Mouse (Mus musculus) forebrain, embryonic 14.5 days (tissue): Measurements from ENCODE around the gene H2-M10.2. TPM values are rescaled to one million over a fixed set of nuclear protein-coding genes. Genes with fewer than 3 reads are reported as not detected.
A peak's percentile ranks its signal among the peaks of the same experiment; 100 is the strongest.

Source experiments
- ATAC-seq: fragments of 200-750 bp; cut with Nextera tagmentation; 2 replicates; pipeline ENCODE4 v1.8.0; 2017; ENCODE audit warnings: mild to moderate bottlenecking, moderate library complexity
- DNase-seq: peaks from one replicate; pipeline ENCODE4 v3.0.0-alpha.2; 2015; ENCODE audit warnings: low spot score
- H3K27ac ChIP-seq: fragments of 300-500 bp; sonication (generic); 2 replicates; pipeline ENCODE4 v1.5.1; 2014; ENCODE audit warnings: low read depth, mild to moderate bottlenecking, control low read depth, low read length, moderate library complexity
- H3K27me3 ChIP-seq: fragments of 300-500 bp; sonication (generic); replicated peaks from 2 replicates; pipeline ENCODE4 v1.6.1; 2014; ENCODE audit warnings: low read length, control low read depth, mixed read lengths; ENCODE audit not compliant: control insufficient read depth, insufficient read depth
- H3K36me3 ChIP-seq: fragments of 300-500 bp; sonication (generic); 2 replicates; pipeline ENCODE4 v1.6.1; 2014; ENCODE audit warnings: low read length, control low read depth; ENCODE audit not compliant: control insufficient read depth, insufficient read depth
- H3K4me1 ChIP-seq: fragments of 300-500 bp; sonication (generic); 2 replicates; pipeline ENCODE4 v1.6.1; 2014; ENCODE audit warnings: antibody characterized with exemption, low read length, control low read depth; ENCODE audit not compliant: control insufficient read depth, insufficient read depth
- H3K4me2 ChIP-seq: fragments of 300-500 bp; sonication (generic); 2 replicates; pipeline ENCODE4 v1.6.1; 2014; ENCODE audit warnings: mild to moderate bottlenecking, control low read depth, low read length
- H3K4me3 ChIP-seq: fragments of 300-500 bp; sonication (generic); 2 replicates; pipeline ENCODE4 v1.5.1; 2014; ENCODE audit warnings: low read depth, low read length, control low read depth
- H3K9ac ChIP-seq: fragments of 300-500 bp; sonication (generic); 2 replicates; pipeline ENCODE4 v1.6.1; 2014; ENCODE audit warnings: mild to moderate bottlenecking, low read length, control low read depth, moderate library complexity
- H3K9me3 ChIP-seq: fragments of 300-500 bp; sonication (generic); replicated peaks from 2 replicates; pipeline ENCODE4 v1.6.1; 2016; ENCODE audit warnings: low read length, control low read depth, mixed read lengths; ENCODE audit not compliant: control insufficient read depth
- WGBS: fragments of 180-500 bp; shearing (Covaris S2); extraction: QIAGEN DNeasy Blood & Tissue Kit; methylation state at CpG from one replicate; pipeline ENCODE4 v1.1.7; 2014; 5-methylcytosine and 5-hydroxymethylcytosine counted together
- polyA plus RNA-seq: library from polyadenylated mRNA; unstranded; fragments of >200 nt; fragmentation: Nextera tagmentation; extraction: Ambion mirVana; gene quantifications from 2 replicates; pipeline ENCODE4 v1.2.1, GENCODE M21; 2014

H2-M10.2 gene
- polyA plus RNA-seq, 1 experiment from 2014 or later = not detected

GRCm38 (mm10) chr17:36257969-36258368 lies 28.3 kb downstream of the H2-M10.2 start, which contains the start of gene Rpp21:
Rpp21 (minus strand) TSS chr17:36258069.
- no peaks in the 10 kb centered on the region for H3K9me3 ChIP-seq
- peak within 1 kb of the TSS; percentile 82 for H3K27ac ChIP-seq
- no peaks in the 10 kb centered on the region for H3K4me1 ChIP-seq
- H3K4me3 ChIP-seq = peak within 1 kb of the TSS; percentile 67
- H3K36me3 ChIP-seq = peaks cover 45% of the 10 kb centered on the region
- WGBS = 50% methylated on average over 6 of the region's 6 CpGs
- no peaks in the 10 kb centered on the region for H3K27me3 ChIP-seq
- H3K9ac ChIP-seq = peak within 1 kb of the TSS; percentile 83
- DNase-seq (no peak), ATAC-seq (no peak)
- H3K4me2 ChIP-seq = peak within 1 kb of the TSS; percentile 54

DNA sequence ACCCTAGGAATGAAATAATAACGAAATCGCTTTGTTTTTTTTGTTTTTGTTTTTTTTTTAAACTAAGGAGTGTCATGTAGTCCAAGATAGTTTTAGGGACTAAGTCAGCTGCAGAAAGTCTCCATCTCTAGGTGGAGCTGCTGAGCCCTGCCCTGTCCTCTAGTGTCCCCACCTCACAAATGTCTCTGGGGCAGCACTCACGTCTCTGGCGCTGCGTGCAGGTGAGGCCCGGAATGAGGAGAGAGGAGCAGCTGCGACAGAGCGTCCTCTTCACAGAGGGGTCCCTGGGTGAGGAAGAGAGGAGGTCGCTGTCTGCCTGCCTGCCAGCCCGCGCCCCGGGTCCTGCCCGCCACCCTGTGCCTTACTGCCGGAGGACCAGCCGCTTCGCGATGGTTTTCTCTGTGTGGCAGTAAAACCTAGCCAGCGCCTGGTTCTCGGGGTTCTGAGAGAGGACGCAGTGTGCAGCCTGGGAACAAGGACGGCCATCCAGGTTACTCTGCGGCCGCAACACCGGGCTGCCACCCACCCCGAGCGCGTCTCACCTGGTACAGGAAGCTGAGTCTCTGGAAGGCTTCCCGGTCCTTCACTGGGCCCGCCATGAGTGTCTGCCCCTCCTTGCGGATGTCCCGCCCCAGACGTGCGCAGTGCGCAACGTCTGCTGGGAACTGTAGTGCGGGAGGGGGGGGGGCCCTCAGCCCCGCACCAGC lies 28.9 kb downstream of the H2-M10.2 start:
- peaks cover 39% of the 10 kb centered on the region for H3K36me3 ChIP-seq
- DNase-seq (peak; percentile 89), ATAC-seq (peak; percentile 98)
- whole genome bisulfite sequencing = under 1% methylated on average over 34 of the region's 37 CpGs
- H3K4me2 ChIP-seq = peak overlapping the region; percentile 54
- peak overlapping the region; percentile 67 for H3K4me3 ChIP-seq
- H3K27ac ChIP-seq = peak overlapping the region; percentile 82
- no peaks in the 10 kb centered on the region for H3K4me1 ChIP-seq
- no peaks in the 10 kb centered on the region for H3K9me3 ChIP-seq
- no peaks in the 10 kb centered on the region; the same call in 1 of the 2 replicates for H3K27me3 ChIP-seq
- H3K9ac ChIP-seq = peak overlapping the region; percentile 83

GRCm38 (mm10) chr17:36253087-36253600 lies 33.1 kb downstream of the H2-M10.2 start:
- H3K9ac ChIP-seq = no peak overlapping the region
- DNase-seq (no peak), ATAC-seq (no peak)
- H3K9me3 ChIP-seq = no peaks in the 10 kb centered on the region
- H3K36me3 ChIP-seq = no peaks in the 10 kb centered on the region; the same call in 1 of the 2 replicates
- no peak overlapping the region for H3K4me2 ChIP-seq
- 74% methylated on average over 6 of the region's 6 CpGs for WGBS
- H3K27ac ChIP-seq = no peak overlapping the region
- no peak overlapping the region for H3K4me3 ChIP-seq
- H3K27me3 ChIP-seq = peaks cover 10% of the 10 kb centered on the region; the same call in 1 of the 2 replicates
- no peaks in the 10 kb centered on the region for H3K4me1 ChIP-seq

DNA sequence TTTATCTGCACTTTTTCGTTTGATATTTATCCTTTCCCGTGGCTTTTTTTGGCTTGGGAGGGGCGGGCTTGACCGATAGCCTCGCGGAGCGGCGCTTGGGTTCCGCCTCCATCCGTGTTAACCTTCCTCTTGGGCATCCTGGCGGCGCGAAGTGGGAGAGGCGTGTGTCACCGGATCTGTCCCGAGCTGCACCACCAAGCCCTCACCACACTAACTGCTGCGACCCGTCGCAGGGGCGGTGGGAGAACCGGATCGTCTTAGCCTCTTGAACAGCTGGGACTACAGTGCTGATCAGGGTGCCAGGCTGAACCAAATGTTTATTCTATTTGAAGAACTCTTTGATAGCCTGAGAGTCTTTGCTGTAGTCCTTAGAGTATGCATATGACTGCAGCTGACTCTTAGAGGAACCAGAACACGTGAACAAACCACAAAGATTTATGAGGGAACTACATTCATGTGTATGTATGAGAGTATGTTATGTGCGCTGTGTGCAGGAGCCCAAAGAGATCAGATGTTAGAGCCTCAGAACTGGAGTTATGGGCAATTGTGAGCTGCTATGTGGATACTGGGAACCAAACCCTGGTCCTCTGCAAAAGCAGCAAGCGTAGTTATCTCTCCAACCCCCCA lies 33.9 kb downstream of the H2-M10.2 start:
- Histone ChIP-seq H3K4me2 (peak overlapping the region; percentile 30; the same call in 1 of the 2 replicates), H3K27me3 (peaks cover 12% of the 10 kb centered on the region; the same call in 1 of the 2 replicates), H3K4me3 (0 out of 2 replicates have a peak overlapping the region, but pooled peaks have one; percentile 5), H3K9ac (no peak overlapping the region), H3K9me3 (no peaks in the 10 kb centered on the region), H3K4me1 (no peaks in the 10 kb centered on the region), H3K27ac (no peak overlapping the region), H3K36me3 (no peaks in the 10 kb centered on the region; the same call in 1 of the 2 replicates)
- 20% methylated on average over 25 of the region's 25 CpGs for WGBS
- no peak for DNase-seq
- ATAC-seq = no peak

GRCm38 (mm10) chr17:36248886-36249285 lies 37.4 kb downstream of the H2-M10.2 start:
- Histone ChIP-seq H3K36me3 (no peaks in the 10 kb centered on the region), H3K4me3 (no peak overlapping the region), H3K4me2 (no peak overlapping the region), H3K27ac (no peak overlapping the region), H3K4me1 (no peaks in the 10 kb centered on the region), H3K9me3 (no peaks in the 10 kb centered on the region), H3K9ac (no peak overlapping the region), H3K27me3 (peaks cover 12% of the 10 kb centered on the region; the same call in 1 of the 2 replicates)
- no peak for DNase-seq
- 37% methylated on average over 33 of the region's 33 CpGs for WGBS
- ATAC-seq = no peak

- no peak overlapping the region for H3K4me2 ChIP-seq
- no peak overlapping the region for H3K27ac ChIP-seq
- H3K27me3 ChIP-seq = peaks cover 8% of the 10 kb centered on the region; the same call in 1 of the 2 replicates
- H3K4me1 ChIP-seq = no peaks in the 10 kb centered on the region
- H3K36me3 ChIP-seq = no peaks in the 10 kb centered on the region
- H3K9ac ChIP-seq = no peak overlapping the region
- WGBS = 85% methylated on average over 2 of the region's 2 CpGs
- H3K4me3 ChIP-seq = no peak overlapping the region
- H3K9me3 ChIP-seq = no peaks in the 10 kb centered on the region
- DNase-seq = no peak
- ATAC-seq = no peak
Measured at GRCm38 (mm10) chr17:36245741-36246140, 40.5 kb downstream of the H2-M10.2 start.

- H3K4me3 ChIP-seq = no peak overlapping the region
- no peak for ATAC-seq
- H3K4me2 ChIP-seq = no peak overlapping the region
- WGBS = 12% methylated on average over 5 of the region's 5 CpGs
- H3K9ac ChIP-seq = no peak overlapping the region
- no peaks in the 10 kb centered on the region for H3K9me3 ChIP-seq
- no peak overlapping the region for H3K27ac ChIP-seq
- H3K36me3 ChIP-seq = no peaks in the 10 kb centered on the region
- H3K4me1 ChIP-seq = no peaks in the 10 kb centered on the region
- H3K27me3 ChIP-seq = 0 out of 2 replicates have a peak, but pooled peaks cover 2% of the 10 kb centered on the region
- DNase-seq = no peak
Measured at GRCm38 (mm10) chr17:36244031-36244430, 42.3 kb downstream of the H2-M10.2 start.

- no peak for DNase-seq
Measured at GRCm38 (mm10) chr17:36240637-36241213, 45.6 kb downstream of the H2-M10.2 start.

More at GRCm38 (mm10) chr17:36240637-36241213, 45.6 kb downstream of the H2-M10.2 start:
- Histone ChIP-seq H3K9ac (no peak overlapping the region), H3K4me2 (no peak overlapping the region), H3K36me3 (no peaks in the 10 kb centered on the region), H3K27ac (no peak overlapping the region), H3K4me3 (no peak overlapping the region), H3K27me3 (peaks cover 15% of the 10 kb centered on the region), H3K4me1 (no peaks in the 10 kb centered on the region), H3K9me3 (no peaks in the 10 kb centered on the region)
- 14% methylated on average over 5 of the region's 5 CpGs for WGBS
- no peak for ATAC-seq
